Mouse (Mus musculus) inflammation-experienced regulatory T-cells, adult 6 months (primary cell): ENCODE data around the gene Ctnna3. TPM values are rescaled to one million over a fixed set of nuclear protein-coding genes. Genes with fewer than 3 reads are reported as not detected.
"Not testable (repeated sequence)": the region's sequence is repeated elsewhere in the genome, so short reads cannot be mapped to it uniquely, and the experiment has no call there.

Source experiments
- ATAC-seq: one replicate; pipeline ENCODE4 v1.8.0; 2017
- polyA plus RNA-seq, 3 experiments: library from polyadenylated mRNA; unstranded; fragments of 100-300 nt; shearing (Covaris generic); gene quantifications; one replicate each; pipeline ENCODE4 v1.2.1; 2017

Ctnna3 gene
- polyA plus RNA-seq, 3 experiments from 2014 or later = 0.12 TPM; not detected in 2

GRCm38 (mm10) chr10:64641576-64641975, 1211.7 kb downstream of the Ctnna3 start:
- ATAC-seq = no peak

DNA sequence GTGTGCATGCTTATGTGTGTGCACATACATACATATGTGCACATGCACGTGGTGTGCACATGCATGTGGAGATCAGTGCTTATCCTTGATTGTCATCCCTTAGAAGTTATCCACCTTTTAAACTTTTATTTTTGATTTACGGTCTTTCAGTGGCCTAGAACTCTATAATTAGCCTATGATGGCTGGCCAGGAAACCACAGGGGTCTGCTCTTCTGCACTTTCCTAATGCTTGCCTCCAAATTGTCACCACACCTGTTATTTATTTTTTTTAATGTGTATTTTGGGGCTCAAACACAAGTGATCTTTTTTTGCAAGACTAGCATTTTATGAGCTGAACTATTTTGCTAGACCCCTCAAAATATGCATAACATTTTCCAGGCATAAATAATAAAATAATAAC, 1214.1 kb downstream of the Ctnna3 start:
- ATAC-seq = no peak

DNA sequence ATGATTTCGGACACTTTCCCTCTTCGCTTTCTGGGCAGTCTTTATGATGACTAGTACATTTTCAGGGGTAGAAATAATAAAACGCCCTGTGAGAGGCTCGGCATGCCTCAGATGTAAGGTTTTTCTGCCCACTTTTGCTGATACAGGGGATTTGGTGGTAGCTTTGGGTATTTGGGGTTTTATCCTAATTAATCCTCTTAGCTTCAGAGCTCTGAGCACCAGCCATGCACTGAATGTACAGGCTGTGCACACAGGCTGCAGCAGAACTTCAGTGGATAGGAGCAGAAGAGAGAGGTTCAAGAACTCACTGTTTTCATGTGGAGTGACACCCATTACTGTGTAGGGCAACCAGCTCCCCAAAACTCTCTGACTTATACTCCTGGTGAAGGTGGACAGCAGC, 1231.3 kb downstream of the Ctnna3 start:
- no peak for ATAC-seq

DNA sequence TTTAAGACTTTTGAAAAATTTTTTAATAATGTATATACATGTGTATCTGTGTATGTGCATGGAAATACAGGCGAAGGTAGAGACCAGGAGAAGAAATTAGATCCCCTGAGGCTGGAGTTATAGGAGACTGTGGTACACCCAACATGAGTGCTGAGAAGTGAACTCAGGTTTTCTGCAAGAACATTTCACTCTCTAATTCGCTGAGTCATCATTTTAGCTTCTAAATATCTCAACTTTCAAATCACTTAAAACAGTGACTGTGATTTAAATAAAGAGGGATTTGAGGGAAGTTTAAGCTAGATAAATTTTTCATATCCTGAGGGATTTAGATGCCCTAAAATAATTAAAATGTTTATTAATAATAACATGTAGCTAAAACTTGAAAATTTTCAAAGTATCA, 1241.6 kb downstream of the Ctnna3 start:
- no peak for ATAC-seq

DNA sequence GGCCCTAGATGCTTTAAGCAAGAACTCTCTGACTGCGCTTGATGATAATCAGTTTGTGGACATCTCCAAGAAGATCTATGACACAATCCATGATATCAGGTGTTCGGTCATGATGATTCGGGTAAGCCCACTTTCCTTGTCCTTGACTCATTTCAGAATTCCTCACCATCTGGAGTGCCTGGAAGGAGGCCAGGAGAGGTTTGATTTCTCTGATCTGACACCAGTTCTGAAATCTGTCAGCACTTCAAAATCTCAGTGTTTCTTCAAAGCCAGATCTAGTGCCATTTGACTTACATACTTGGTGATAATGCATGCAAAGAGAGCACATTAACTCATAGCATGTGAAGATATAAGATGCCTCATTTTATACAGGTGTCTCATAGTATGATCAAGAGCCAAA, 1245.9 kb downstream of the Ctnna3 start:
- no peak for ATAC-seq

GRCm38 (mm10) chr10:64710017-64710416, 1280.1 kb downstream of the Ctnna3 start:
- no peak for ATAC-seq

GRCm38 (mm10) chr10:64718036-64718435, 1288.1 kb downstream of the Ctnna3 start:
- no peak for ATAC-seq

- no peak for ATAC-seq
Measured at GRCm38 (mm10) chr10:64735692-64736091, 1305.8 kb downstream of the Ctnna3 start.

- no peak for ATAC-seq
Measured at GRCm38 (mm10) chr10:64736616-64737015, 1306.7 kb downstream of the Ctnna3 start.

DNA sequence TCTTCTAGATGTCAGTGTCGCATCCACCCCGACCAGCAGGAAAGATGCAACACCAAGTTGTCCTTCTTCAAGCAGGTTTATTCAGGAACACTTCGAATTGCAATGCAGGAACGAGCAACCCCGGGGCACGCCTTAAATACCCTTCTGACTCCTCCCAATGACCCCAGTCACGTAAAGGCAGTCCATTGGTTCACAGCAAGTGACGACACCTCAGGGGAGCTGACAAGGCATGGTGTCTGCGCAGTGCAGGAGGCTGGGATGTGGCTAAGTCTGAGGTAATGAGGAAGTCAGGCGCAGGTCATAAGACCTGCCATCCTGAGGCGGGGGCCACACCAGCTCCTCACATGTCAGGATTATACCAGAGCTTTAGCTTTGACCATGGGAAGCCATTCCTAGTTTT, 1311.8 kb downstream of the Ctnna3 start:
- not testable (repeated sequence) for ATAC-seq

DNA sequence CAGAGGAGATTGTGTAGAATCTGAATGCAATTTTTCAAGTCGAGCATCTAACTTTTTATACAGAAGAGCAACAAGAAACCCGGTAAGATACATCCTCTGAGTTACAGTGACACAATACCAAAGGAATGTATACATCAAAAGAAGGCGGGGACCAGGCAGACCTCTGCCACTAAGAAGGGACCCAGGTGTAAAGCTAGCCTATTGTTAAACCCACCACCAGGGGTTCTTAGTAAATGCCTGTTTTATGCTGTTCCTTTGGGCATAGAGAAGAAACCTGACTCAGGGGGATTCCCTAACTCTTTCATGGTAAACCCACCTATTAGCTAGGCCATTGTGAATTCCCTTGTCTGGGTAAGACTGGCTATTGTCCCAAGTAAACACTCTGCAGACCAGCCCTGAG, 1314.2 kb downstream of the Ctnna3 start:
- not testable (repeated sequence) for ATAC-seq

DNA sequence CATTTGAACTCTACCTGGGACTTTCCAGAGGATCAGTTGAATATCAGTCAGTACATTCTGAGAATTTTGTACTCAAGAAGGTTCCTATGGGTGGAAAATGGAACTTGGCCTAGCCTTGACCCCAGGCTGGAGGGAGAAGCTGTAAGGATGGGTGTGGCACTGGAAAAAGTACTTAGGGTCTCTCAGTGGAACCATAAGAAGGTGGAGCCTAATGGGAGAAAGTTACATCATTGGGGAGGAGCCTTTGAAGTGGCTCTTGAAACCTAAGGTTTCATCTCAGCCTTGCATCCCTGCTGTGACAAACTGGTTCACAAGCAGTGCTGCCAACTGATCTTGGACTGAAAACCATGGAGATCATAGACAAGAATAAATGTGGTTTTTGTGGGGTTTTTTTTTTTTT, 1318.8 kb downstream of the Ctnna3 start:
- no peak for ATAC-seq

GRCm38 (mm10) chr10:64750791-64751190, 1320.9 kb downstream of the Ctnna3 start:
- no peak for ATAC-seq

- no peak for ATAC-seq
Measured at GRCm38 (mm10) chr10:64836315-64836714, 1406.4 kb downstream of the Ctnna3 start.

DNA sequence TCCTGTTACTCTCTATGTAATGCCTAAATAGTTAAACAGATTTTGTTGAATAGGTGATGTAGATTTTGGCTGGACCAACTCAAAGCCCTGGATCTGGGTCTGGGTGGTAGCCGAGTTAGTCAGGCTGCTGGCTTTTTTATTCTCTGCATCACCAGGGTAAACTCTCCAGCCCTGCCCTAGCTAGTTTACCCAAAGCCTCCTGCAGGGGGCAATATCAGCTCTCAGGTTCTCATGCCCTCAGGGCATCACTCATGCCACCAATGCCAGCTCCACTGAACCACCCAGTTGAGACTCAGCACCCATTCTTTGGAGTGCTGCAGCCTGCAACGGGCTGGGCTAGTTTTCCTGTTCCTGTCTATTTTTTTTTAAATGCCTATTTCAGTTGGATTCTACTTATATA, 1431.5 kb downstream of the Ctnna3 start:
- ATAC-seq = no peak

GRCm38 (mm10) chr10:64870888-64871287, 1441.0 kb downstream of the Ctnna3 start:
- no peak for ATAC-seq

DNA sequence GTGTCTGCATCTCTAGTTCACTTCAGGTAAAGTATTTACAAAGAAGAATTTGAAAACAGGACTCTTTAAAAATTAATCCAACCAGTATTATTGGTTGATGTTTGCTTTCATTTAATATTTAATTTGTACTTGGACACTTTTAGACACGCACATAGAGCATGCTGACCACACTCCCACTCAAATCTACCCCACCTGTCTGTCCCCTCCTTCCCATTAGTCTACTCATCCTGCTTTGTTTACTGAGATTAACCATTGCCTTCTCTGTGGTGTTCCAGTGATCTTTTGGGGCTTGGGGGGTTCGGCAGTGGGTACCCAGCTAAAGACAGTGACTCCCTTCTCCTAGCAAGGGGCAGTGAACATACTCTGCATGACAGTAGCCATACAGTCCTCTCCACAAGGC, 1446.6 kb downstream of the Ctnna3 start:
- ATAC-seq = no peak

GRCm38 (mm10) chr10:64879860-64880259, 1450.0 kb downstream of the Ctnna3 start:
- ATAC-seq = no peak

DNA sequence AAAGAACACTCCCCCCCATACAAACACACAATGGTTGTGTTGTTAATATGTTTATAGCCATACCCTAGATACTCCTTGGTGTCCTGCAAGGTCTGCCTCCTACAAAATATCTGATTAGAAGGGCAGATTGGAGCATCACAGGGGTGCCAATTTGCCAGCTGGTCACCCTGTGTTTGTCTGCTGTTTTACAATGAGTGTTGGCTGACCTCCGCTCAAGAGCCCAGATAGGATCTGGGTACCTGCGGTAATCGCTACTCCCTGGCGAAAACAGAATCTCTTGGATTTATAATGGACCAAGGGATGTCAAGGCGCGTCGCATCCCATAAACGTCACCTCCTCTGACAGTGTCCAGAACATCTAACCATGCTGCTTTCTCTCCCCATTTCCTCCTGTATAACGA, 1457.0 kb downstream of the Ctnna3 start:
- ATAC-seq = no peak

GRCm38 (mm10) chr10:64892458-64892857, 1462.6 kb downstream of the Ctnna3 start:
- ATAC-seq = no peak

DNA sequence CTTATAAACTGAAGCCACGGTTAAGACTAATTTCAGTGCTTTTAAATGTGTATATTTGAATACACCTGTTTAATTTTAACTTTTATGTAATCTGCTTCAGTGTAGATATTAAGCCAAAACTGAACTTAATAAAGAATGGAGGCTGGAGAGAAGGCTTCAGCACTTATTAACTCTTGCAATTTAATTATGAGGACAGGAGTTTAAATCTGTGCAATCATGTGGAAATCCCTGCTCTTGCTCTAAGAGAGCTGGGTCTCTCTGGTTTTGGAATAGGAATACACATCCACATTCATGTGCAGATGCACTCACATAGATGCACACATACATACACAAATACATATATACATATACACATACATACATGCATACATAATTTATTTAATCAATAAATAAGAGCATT, 1468.8 kb downstream of the Ctnna3 start:
- ATAC-seq = no peak

- no peak for ATAC-seq
Measured at GRCm38 (mm10) chr10:64901726-64902125, 1471.8 kb downstream of the Ctnna3 start.

DNA sequence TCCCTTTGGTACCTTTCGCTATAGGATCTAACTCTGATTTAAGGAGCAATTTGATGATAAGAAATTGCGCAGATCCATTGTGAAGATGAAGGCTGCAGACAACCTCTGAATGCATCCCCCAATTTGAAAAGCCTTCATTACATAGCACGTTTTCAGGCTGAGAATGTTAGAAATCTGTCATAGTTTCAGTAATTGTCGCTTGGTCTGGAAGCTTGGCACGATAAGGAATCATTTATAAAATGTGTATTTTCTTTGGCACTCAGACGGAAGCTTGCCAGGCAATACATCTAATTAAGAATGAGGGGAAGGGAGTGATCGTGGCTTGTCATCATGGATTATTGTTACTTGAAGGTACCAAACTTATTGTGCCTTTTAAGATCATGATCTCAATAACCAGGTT, 1511.1 kb downstream of the Ctnna3 start:
- ATAC-seq = no peak

DNA sequence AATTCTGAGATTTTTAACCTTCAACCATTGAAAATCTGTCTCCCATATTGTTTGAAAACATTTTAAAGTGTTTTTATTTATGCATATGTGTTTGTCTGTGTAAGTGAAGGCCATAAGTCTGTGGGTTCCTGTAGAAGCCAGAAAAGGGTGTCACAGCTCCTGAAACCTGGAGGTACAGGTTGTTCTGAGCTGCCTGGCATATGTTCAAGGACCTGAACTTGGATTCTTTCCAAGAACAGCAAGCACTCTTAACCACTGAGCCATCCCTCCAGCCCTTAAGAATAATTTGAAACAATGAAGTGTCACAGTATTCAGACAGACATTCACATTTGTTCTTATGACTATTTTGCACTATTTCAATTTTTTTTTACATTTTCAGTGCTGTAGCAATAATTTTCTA, 1528.5 kb downstream of the Ctnna3 start:
- ATAC-seq = no peak

DNA sequence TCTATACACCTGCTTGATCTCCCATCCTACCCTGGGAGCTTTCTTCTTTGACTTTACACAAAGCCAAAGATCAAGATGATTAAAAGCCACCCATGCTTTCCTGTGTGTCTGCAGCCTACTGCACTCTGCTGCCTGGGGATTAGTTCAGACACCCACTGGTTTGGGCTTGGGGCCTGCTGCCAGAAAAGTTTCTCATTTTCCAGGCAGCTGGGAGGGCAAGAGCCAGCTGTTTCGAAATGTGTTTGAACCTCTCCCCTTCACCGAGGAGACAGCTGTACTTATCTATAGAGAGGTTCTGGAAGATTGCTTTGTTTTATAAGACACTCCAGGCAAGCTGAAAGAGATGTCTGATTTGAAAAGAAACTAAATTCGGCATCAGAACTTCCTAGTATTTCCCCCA, 1563.0 kb downstream of the Ctnna3 start:
- no peak for ATAC-seq

- no peak for ATAC-seq
Measured at GRCm38 (mm10) chr10:65013525-65013924, 1583.6 kb downstream of the Ctnna3 start.
